Mouse (Mus musculus) adrenal gland, adult 2 months (tissue): ENCODE measurements around the gene Ddx31. TPM values are rescaled to one million over a fixed set of nuclear protein-coding genes. Genes with fewer than 3 reads are reported as not detected.

Source experiments
- DNase-seq: peaks from one replicate; pipeline ENCODE4 v3.0.0; 2021
- polyA plus RNA-seq: library from polyadenylated mRNA; depleted of rRNA; stranded (reverse); fragments of >200 nt; gene quantifications from 2 replicates; pipeline ENCODE4 v1.2.3, GENCODE M21; 2012
- total RNA-seq, 2 experiments: library from RNA; stranded (reverse); gene quantifications; 2 replicates each; pipeline ENCODE4 v1.2.3; 2021

Ddx31 gene
- total and polyA plus RNA-seq, 3 experiments = 6.3 to 10.6 (median 10.1) TPM

DNA sequence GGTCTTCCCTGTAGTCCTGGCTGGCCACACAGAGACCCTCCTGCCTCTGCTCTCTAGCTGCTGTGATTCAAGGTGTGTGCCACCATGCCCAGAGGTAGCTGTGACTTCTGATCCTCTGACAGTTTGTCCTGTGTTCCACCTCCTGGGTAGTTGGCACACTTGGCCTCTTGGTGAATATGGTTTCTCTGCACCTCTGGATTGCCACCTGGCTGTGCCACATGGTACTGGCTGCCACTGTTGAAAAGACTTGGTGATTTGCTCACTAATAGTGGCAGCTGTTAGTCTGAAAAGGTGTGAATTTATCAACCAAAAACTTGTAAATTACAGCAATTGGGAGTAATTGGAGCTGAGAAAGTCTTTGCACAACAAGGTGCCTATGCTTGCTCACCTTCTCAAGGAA lies 23.7 kb downstream of the Ddx31 start:
- DNase-seq = no peak

DNA sequence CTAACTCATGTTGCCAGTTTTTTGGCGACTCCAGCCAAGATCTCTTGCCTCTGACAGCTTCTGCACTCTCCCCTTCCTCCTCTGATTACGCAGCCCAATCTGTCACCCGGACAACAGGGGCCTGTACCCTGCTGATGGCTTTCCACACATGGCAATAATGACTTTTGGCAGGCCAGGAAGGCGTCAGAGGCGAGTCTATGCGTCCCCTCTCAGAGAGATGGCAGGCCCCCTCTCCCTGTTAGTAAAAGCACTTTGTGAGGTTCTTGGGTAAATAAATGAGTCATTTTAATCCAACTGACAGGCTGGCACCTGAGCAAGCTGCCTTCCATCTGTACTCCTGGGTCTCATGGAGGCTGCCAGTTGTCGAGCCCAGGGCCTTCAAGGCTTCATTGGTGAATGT lies 27.3 kb downstream of the Ddx31 start:
- no peak for DNase-seq

- no peak for DNase-seq
Measured at GRCm38 (mm10) chr2:28875554-28875953, 35.3 kb downstream of the Ddx31 start.

DNA sequence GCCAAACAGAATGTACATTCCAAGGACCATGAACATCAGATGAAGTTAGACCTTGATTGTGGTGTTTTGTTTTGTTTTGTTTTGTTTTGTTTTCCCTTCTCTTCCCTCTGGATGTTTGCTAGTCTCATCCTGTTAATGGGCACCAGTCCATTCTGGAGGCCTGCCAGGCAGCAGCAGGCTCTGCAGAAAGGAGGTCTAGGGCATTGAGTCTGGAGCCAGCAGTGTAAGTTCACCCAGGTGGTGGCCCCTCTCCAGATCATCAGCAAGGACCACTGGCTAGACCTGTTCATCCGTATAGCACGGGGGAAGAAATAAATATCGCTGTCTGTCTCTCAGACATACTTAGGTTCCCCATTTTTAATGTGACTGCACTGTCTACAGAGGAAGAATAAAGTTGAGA lies 41.1 kb downstream of the Ddx31 start:
- no peak for DNase-seq

DNA sequence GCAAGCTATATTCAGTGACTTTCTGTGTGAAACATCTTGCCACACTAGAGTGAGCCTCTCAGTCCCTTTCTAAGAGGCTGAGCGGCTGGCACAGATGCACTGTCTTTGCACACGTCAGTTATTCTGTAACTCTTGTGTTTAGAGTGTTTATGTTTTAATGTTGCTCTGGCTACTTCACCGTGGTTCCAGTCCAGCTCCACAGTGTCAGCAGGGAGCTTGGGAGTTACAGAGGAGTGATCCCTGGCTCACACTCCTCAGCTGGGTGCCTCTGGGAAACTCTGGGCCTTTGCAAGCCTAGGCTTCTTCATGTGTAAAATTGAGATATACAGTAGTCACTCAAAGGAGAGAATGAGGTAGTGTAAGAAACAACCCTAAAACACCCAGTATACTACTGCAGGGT lies 41.8 kb downstream of the Ddx31 start:
- no peak for DNase-seq

DNA sequence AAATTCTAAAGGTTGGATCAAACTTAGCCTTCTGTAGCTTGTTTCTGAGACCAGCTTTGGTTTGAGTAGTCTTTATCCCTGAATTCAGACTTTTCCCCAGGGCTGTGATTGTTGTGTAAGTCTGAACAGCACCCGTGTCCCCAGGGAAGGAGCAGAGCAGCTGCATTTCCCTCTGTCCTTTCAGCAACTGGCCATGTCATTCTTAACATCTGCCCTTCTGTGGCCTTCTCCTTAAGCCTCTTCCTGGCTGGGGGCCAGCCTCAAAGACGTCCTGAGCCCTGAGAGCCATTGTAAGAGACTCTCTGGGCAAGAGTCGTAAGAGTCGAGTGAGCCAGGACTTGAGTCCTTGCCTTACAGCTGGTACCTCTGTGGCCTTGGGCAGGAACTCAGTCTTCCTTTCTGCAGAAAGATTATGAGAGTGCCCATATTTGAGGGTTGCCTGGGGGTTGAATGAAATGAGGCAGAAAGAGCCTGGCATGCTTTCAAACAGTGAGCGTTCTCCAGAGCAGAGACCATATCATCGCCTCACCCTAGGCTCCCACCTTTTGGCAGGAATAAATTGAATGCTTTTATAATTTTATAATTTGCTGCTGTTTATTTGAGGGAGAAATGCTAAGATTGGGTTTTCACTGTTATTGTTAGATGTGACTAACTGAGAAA lies 42.8 kb downstream of the Ddx31 start:
- DNase-seq = no peak

DNA sequence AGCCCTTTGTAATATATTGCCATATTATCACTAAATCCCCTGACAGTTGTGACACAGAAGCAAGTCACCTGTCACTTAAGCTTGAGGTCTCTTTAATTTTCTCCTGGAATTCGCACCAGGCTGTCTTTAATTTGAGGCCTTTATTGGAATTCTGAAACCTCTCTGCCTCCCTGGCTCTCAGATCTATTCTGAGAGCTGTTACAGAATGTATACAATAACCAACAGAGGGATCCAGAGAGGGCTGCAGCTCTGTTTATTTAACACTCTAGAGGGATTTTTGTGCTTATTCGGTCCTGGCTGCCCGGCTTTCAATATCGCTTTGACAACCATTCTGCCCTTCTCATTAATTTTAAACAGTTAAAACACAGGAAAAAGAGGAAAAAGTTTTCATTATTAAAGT lies 44.7 kb downstream of the Ddx31 start:
- DNase-seq = no peak

DNA sequence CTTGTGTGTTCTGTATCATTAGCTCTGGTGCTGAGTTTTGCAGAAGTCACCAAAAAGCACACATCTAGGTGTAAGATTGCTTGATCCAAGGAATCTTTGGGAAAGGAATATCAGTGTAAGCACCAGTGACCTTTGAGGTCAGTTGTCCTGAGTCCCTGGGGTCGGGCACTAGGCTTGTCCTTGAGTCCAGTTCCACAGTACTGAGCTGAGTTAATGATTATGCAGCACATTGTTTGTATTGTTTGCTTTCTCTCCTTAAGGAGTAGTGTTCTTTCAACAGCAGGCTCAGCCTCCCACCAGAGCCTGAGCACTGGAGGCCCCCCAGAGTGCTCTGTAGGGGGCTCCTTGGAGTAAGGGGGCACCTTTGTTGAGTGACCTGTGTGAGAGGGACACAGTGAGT lies 52.6 kb downstream of the Ddx31 start:
- DNase-seq = no peak

DNA sequence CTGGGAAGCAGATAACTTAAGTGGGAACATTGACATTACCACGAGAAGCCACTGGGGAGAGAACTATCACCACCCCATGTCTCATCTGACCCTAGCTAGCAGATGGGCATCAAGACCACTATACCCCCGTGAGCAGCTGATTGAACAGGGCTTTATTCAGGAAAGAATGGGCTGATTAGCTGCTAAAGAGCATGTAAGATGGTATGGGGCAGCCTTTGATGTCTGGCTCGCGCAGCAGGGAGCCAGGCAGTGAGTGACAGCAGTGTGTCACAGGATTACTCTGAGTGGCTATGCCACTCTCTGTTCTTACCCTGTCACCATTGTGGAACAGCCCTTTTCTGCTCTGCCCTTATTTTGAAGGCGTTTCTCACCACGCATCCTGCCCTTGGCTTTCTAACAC lies 53.3 kb downstream of the Ddx31 start:
- DNase-seq = no peak

GRCm38 (mm10) chr2:28895876-28896275 lies 55.7 kb downstream of the Ddx31 start:
- no peak for DNase-seq

DNA sequence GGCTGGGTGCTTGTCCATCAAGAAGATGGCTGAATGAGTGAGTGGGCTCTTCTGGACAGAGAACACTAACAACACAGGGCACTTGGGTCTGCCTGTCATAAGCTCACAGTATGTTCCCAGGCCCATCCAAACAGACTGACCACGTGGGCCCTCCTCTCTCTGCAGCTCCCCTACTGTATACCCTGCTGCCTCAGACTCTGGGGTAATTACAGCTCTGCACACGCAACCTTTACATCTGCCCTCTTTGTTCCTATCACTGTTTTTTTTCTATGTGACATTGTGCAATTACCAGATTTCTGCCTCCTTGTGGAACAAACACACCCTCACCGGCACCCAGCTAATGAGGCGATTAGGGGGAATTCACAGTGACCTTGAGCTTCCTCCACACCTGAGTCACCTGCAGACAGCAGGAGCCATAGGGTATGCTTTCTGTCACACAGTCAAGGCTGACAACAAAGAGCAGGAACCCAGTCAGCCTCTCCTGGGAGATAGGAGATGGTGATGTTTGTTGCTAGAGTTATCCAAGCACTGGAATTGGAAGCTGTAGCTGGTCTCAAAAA lies 57.2 kb downstream of the Ddx31 start:
- DNase-seq = no peak

GRCm38 (mm10) chr2:28902291-28902690 lies 62.1 kb downstream of the Ddx31 start:
- DNase-seq = no peak

- peak; percentile 36 for DNase-seq
Measured at GRCm38 (mm10) chr2:28903871-28904270, 63.7 kb downstream of the Ddx31 start.

DNA sequence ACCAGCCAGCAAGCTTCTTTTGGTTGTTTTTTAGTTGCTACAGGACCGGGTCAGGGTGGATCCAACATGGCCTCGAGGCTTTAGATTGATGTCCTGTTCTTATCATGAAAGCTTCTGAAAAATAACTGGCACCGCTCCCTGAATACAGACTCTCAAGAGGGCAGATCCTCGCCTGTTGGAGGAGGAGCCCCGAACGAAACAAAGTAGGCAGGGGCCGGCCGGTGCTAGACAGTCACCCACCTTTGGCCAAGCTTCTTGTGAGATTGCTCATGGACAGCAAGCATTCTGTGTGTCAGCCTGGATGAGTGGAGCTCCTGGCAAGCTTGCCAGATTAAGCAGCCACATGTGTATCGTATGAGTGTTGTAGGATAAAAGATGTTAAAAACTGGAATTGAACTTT lies 64.6 kb downstream of the Ddx31 start:
- peak; percentile 63 for DNase-seq

DNA sequence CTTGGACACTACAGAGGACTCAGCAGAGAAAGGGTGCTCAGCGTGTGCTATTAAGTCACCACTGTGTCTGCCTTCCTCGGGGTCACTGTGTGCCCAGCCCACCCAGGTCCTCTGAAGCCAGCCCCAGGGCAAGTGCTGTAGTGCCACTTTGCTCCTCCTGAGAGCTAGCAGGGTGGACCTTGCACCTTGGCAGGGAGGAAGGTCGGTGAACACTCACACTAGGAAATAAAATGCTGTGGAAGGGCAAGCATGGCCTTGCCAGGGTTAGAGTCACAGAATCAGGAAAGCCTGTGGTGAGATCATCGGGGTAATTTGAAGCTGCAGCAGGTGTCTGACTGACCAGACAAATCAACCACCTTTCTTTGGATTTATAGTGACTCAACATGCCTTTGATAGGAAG lies 65.4 kb downstream of the Ddx31 start:
- DNase-seq = peak; percentile 74

DNA sequence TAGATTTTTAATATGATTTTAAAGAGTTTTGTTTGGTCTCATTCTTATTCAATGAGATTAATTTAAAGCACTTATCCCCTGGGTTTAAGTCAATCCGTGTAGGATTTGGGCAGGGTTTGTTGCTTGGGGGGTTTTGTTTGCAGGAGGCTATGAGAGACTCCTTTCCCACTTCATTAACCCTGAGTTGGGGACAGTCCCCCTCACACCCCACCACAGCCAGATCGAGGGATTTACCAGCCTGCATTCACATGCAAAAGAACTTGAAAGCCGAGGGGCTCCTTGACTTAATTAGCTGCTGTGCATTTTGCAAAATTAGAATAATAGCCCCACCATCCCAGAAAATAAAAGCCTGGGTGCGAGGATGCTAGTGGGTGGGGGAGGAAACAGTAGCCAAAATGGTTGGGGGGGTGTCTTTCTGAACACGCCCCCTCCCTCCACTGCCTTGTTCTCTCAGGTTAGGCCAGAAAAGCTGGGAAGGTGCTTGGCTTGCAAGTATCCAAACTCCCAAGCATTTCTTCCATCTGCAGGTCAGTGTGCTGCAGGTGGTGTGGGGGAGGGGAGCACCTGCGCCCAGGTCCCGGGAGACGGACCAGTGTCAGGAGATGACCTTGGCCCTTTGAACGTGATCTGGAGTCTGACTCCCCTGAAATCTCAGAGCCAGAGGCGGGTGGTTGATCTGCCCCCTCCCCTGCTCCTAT lies 67.6 kb downstream of the Ddx31 start:
- no peak for DNase-seq

DNA sequence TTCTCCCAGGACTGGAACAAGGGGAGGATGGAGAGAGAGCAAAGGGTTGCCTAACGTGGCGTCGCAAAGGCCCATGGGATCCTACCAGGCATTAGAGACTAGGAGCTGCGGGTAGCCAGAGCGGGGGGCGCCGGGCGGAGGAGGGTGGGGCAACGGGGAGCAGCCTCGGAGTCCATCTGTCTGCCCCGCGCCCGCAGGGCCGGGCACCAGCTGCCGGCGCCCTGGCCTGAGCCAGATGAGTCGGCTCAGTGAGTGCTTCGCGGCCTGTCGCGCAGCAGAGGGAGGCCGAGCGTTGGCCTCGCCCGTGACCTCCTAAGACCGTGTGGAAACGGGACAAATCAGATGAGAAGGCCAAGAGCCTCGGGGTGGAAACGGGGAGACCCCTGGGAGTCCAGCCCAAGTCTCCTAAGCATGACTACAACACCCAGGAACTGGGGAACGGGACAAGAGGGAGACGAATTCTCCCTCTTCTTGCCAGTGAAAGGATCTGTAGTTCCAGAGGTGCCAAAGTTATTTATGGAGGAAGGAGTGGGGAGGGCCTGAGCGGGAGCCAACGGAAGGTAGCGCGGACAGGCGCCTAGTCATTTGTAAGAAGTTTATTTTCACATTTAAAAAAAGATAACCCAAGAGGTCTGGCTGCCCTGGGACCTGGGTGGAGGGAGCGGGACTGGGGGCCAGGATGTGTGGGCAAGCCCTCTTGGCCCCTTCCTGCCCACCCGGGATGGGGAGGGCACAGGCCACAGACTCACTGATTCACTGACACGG lies 68.4 kb downstream of the Ddx31 start:
- peak; percentile 74 for DNase-seq

DNA sequence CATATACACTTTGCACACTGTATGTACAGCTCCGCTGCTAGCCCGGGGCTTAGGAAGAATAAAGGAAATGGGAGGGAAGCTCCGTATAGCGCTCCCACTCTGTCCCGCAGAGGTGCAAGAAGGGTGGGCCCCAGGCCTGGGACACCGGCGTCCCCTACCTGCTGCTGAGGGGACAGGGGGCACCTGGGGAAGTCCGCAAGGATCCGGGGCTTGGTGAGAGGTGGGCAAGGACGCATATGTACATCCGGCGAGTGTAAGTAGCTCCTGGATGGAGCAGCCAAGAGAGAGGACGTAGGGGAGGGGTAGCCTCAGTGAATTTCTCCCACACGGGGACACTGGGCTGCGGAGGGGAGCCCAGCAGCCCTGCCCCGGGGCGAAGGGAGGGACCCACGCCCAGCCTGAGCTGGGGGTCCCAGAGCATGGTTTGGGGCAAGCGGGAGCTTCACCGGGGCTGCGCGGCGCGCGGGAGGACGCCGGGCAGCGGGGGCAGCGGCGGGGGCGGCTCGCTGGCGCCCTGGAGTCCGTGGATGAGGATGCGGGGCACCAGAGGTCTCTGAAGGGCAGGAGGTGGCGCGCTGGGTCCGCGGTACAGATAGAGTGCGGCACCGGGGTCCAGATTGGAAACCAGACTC lies 69.1 kb downstream of the Ddx31 start:
- DNase-seq = no peak

DNA sequence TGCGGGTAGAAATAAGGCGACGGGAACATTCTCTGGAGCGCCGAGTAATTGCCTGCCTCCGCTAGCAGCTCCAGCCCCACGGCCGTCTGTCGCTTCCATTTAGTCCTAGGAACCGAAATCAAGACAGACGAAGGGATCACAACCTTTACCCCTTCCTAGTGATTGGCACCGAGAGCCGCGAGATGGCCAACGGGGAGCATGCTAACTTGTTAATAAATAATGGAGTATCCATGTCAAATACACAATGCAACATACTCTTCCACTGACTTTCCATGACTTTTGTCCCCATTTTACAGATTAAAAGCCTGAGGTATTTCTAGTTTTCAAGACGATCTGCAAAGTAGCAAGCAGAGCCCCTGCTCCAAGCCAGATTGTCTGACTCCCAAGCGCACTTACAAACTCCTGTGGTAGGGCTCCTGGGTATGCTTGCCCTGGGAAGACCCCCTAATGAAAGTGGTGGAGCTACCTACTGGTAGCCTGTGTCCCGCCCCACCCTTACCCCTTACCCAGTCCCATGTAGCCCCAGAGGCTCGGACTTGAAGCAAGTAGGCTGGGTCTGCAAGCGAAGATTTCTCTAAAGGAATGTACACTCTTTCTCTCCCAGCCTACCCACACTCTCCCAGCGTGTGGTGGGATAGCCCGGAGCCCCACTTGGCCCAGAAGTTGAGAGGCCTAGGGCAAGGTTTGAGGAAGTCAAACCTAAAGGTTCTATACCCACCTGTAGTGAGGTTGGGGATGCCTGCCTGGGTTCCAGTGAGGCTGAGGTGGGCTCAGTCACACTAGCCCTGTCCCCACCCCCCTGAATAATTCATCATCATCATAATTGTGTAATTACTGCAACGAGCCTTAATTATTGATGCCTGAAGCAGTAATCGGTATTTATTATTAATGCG lies 69.9 kb downstream of the Ddx31 start:
- no peak for DNase-seq

DNA sequence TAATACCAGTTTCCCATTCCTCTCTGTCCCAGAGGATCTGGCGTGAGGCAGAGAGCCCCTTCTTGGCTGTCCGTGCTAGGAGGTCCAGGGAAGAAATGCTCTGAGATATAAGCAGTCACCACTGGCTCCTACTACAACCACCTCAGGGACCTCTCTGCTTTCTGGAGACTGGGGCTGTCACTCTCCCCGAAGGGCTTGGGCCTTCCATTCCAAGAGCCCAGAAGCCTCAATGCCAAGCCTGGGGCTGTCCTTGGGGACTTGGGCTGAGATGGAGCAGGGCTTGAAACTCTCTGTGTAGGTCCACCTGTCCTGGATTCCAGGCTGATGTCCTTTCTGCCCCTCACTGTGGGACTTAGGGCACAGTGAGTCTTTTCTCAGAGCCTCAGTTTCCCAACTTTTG lies 70.7 kb downstream of the Ddx31 start:
- no peak for DNase-seq

DNA sequence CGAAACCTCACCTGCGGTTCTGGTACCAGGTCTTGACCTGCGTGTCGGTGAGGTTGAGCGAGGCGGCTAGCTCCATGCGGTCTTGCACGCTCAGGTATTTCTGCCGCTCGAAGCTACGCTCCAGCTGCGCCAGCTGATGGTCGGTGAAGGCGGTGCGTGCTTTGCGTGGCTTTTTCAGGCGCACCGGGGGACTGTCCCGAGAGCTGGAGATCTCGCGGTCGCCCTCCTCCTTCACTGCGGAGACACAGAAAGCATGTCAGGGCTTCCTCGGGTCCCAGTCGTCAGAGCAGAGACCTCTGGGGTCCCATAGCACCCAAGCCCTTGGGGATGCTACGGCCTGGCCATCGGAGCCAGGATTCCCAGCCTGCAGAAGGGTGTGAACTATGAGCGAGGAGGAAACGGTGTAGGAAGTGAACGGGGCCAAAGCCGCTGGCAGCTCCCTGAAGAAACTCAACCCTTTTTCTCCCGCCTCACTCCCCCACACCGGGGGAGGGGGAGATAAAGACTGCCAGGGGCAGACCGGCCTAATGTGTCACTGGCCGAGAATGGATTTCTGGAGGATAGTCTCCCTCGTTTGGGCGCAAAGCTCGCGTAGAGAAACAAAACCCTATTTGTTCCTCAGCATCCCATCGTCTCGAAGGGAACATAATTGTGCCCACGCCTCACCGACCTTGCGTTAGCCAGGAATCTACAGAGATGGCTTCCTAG lies 71.3 kb downstream of the Ddx31 start:
- no peak for DNase-seq
